Mouse (Mus musculus) left cerebral cortex, adult 2 months (tissue): ENCODE results near the gene Stra8. TPM values are rescaled to one million over a fixed set of nuclear protein-coding genes. Genes with fewer than 3 reads are reported as not detected.

Source experiments
- DNase-seq, 2 experiments: peaks; one replicate each; pipeline ENCODE4 v3.0.0; 2021 to 2022; ENCODE audit warnings: low spot score in 2 of 2, mixed read lengths in 1 of 2; ENCODE audit errors: extremely low spot score in 1 of 2
- H3K27ac ChIP-seq: fragments of 200-600 bp; 2 replicates; pipeline ENCODE4 v1.8.1; 2022
- H3K4me3 ChIP-seq: fragments of 200-600 bp; 2 replicates; pipeline ENCODE4 v1.8.1; 2022
- CTCF ChIP-seq: fragments of 200-600 bp; IDR thresholded peaks from 2 replicates; pipeline ENCODE4 v1.8.1; 2022; ENCODE audit warnings: antibody characterized with exemption, mild to moderate bottlenecking, moderate library complexity
- intact Hi-C: fragments of 180-260 bp; cut with DNase I; formaldehyde crosslinking; loops from one replicate; pipeline ENCODE4 v1.15.1; 2025
- total RNA-seq, 2 experiments: library from RNA; stranded (reverse); gene quantifications; 2 replicates each; pipeline ENCODE4 v1.2.3; 2021

The Stra8 gene
- total RNA-seq, 2 experiments from 2014 or later: not detected

- intact Hi-C loops: no loop called here
- TF ChIP-seq CTCF: no peak
- no peak within 1 kb of the TSS for H3K27ac ChIP-seq
- H3K4me3 ChIP-seq: no peak within 1 kb of the TSS
- no peak for DNase-seq
Observed at GRCm38 (mm10) chr6:34988081-34988761, 68.3 kb downstream of the Stra8 start, which contains the start of gene Slc23a4. Gene Slc23a4, minus strand, starts transcription at chr6:34988404.

Other genes with a start within 250 kb of the Stra8 start
- 10 to 100 TPM; 13.8 to 14.3 TPM for gene Agbl3, start 139.7 kb upstream of the Stra8 start, total RNA-seq
- 1 to 10 TPM; 3.1 TPM for gene Tmem140, start 57.0 kb upstream of the Stra8 start, total RNA-seq
- 1 to 10 TPM; 5.6 to 7.2 TPM for gene Cyren, start 42.1 kb upstream of the Stra8 start, total RNA-seq
- 10 to 100 TPM; 29.3 to 30.7 TPM for gene Wdr91, start 9.3 kb upstream of the Stra8 start, total RNA-seq
- gene Slc23a4, start 68.2 kb downstream of the Stra8 start, total RNA-seq: 1 to 10 TPM; 1.1 to 1.4 TPM
- 10 to 100 TPM; 43.3 to 45.6 TPM for gene Cnot4, start 213.6 kb downstream of the Stra8 start, total RNA-seq